Mouse (Mus musculus) regulatory T cell (primary cell): ENCODE measurements around the gene Rnf26.

Experiments used
- in situ Hi-C: fragments of 300-600 bp; cut with MboI, MseI; formaldehyde crosslinking; loops from one replicate; pipeline ENCODE4 v1.15.1; 2025; ENCODE audit warnings: high pct_unique_total_duplicates

The Rnf26 gene

DNA sequence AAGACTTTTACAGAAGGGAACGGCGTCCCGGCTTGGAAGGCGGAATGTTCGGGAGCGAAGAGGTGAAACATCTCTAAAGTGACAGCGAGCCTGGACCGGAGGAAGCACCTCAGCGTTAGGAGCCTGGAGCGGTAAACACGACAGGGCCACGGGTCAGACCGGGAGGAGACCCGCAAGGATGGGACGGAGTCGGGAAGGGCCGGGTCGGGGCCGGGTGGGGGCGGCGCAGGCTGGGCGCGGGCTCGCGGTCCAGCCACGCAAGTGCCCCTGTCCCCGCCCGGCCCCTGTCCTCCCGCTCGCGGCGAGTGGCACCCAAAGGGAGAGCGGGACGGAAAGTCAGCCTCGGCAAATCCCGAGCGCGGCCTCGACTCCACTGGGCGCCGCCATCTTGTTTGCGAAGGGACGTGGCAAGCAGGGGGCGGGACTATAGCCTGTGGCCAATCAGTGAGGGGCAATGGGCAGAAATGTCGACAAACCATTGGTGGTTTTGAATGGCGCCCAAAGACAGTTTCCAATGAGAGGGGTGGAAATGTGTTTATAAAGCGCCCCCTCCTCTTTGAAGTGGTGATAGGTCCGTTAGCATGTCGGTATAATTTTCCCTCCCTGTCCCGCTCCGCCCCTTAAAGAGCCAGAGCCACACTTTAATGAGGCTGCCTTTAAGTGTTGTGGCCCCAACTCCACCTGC lies at the start of gene Rnf26, which contains the start of gene Gm49380:
Rnf26 (minus strand) TSS at position 413 of the 685 bp plus-strand sequence.
Gm49380 (minus strand) TSS at position 396 of the 685 bp plus-strand sequence.
- in situ Hi-C loops: no loop called here

DNA sequence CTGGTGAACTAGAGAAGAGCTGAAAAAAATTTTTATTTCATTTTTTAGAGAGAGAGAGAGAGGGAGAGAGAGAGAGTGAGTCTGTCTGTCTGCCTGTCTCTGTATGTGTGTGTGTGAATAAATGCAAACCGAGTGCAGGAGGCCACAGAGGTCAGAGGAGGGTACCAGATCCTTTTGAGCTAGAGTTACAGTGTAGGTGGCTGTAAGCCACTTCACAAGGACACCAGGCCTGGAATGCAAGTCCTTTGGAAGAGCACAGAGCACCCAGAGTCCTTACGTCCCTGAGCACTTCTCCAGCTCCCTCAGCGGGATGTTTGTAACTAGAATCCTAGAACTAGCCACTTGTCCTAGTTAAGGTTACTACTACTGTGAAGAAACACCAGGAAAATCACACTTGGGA lies 46.6 kb upstream of the Rnf26 start:
- in situ Hi-C loops: loop anchor here (10.0 kb wide), 1 partner anchor 665 kb away; no protein-coding TSS in a partner anchor

DNA sequence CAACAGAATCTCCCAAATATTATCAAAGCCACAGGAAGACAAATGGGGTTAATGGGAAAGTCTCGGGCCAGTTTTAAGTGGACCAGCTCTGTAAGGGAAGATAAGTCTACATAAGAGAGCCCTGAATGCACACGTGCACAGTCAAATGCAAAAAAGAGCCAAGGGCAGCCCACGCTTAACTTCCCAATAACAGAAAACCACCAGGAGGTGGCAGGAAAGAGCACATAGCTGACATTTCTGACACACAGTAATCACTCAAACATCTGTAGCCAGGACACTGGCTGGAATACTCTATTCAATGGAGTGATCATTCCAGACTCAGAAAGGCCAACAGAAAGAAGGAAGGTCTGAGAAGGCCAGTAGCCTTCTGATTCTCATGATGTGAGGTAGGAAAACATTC lies 34.0 kb upstream of the Rnf26 start:
- in situ Hi-C loops: no loop called here

DNA sequence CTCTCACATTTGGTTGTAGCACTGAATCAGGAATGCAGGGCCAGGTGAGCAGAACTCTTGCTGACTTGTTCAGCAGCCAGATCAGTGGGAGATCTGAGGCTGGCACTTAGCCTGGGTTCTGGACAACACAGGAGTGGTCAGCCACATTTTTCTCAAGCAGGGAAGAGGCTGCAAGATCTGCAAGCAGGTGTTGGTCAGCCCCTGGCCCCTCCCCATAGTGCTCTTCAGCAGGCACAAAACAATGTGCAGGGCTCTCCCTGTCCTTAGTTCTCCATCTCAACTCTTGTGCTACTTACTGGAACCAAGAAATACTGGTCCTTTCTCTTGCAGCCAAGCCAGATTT lies 31.4 kb upstream of the Rnf26 start:
- in situ Hi-C loops: no loop called here

DNA sequence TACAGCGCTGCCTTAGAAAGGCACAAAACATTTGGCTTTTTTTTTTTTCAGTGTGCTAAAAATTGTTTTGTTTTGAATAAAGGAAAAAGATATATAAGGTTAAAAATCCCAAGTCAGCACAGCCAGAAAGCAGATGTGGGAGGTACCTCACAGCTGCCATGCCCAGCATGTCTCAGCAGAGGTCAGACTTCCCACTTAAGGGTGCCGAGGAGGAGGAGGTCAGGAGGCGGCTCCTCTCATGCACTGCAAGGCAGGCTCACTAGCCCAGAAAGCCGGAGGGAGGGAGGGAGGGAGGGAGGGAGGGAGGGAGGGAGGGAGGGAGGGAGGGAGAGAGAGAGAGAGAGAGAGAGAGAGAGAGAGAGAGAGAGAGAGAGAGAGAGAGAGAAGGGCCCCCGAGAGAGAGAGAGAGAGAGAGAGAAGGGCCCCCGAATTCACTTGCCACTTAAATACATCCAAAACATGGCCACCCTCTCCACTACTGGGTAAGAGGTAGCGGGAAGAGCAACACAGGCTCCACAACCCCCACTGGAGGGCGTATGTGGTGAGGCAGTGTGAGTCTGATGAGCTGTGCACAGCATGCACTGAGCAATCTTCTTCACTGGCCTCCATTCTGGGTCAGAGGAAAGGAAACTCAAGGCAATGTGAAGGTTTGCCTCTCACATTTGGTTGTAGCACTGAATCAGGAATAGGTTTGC lies 30.9 kb upstream of the Rnf26 start:
- in situ Hi-C loops: no loop called here

DNA sequence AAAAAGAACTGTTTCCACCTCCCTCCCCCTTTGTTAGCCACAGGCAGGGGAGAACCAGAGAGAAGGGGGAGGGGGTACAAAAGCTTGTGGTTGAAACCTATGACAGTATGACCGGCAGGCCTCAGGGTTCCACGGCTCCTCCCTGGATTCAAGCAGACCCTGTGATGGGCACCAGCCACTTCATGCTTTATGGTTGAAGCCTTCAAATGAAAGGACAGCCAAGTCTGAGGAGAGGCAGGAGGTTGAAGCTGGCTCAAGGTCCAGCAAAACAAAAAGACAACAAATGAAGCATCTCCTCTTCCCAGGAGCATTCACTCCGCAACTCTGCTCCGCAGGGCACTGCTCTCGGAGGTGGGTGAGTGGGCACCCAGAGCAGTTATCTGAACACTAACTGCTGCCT lies 30.1 kb upstream of the Rnf26 start:
- in situ Hi-C loops: no loop called here

DNA sequence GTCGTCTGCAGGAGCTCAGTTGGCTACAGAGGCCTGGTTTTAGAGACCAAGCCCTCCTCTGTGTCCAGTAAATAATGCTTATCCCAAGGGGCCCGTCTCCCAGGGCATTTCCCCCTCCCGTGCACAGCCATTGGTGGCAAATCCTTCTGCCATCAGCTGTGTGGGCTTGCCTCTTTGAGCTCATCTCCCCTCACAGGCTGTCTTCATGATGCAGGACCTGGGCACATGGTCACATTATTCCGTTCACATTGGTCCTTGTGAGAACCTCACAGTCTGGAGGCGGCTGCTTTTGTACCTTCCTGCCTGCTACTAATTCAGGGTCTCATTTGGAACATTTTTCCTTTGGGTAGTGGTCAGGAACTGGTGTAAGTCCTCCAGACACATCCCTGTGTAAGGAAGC lies 28.6 kb upstream of the Rnf26 start:
- in situ Hi-C loops: no loop called here

DNA sequence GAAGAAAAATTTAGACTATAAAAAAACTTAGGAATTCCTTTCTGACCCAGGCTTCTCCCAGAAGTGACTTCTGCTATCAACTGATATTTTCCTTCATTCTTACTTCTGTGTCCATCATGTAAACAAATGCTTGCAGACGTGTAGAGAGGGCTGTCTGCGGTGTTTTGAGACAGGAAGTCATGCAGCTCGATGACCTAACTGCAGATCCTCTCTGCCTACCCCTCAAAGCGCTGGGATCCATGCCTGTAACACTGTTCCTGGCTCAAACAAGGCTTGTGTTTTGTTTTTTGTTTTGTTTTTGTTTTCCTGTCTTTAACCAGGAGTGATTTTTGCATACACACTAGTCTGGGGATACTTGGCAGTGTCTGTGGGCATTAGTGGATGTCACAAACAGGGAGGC lies 24.5 kb upstream of the Rnf26 start:
- in situ Hi-C loops: no loop called here

DNA sequence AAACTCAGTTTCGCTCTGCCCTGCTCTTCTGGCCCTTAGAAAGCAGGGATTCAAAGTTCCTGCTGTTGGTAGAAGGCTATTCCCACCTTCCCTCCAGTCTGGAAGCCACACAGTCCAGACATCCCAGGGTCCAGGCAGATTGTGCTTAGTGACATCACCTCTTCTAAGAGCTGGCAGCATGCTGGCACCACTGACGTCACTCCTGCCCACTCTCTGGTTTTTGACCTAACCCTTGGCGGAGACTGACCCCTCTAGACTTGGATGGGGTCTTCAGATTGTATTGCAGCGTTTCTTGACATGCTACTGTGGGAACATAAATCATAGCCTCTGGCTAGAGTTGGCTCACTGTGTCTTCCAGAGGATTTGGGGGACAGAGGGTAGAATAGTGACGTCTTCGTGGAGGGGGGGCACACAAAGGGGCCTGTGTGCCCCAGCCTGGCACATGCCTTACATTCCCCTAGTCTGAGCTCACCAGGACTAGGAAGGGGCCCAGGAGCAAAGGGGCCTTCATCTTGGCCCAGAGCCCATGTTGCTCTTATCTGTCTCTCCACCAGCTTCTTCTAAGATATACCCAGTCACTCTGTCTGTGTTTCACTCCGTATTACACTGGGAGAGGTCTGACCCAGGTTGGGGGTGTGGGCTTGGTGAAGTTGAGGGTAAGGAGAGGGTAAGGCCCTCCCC lies 22.6 kb upstream of the Rnf26 start:
- in situ Hi-C loops: no loop called here

DNA sequence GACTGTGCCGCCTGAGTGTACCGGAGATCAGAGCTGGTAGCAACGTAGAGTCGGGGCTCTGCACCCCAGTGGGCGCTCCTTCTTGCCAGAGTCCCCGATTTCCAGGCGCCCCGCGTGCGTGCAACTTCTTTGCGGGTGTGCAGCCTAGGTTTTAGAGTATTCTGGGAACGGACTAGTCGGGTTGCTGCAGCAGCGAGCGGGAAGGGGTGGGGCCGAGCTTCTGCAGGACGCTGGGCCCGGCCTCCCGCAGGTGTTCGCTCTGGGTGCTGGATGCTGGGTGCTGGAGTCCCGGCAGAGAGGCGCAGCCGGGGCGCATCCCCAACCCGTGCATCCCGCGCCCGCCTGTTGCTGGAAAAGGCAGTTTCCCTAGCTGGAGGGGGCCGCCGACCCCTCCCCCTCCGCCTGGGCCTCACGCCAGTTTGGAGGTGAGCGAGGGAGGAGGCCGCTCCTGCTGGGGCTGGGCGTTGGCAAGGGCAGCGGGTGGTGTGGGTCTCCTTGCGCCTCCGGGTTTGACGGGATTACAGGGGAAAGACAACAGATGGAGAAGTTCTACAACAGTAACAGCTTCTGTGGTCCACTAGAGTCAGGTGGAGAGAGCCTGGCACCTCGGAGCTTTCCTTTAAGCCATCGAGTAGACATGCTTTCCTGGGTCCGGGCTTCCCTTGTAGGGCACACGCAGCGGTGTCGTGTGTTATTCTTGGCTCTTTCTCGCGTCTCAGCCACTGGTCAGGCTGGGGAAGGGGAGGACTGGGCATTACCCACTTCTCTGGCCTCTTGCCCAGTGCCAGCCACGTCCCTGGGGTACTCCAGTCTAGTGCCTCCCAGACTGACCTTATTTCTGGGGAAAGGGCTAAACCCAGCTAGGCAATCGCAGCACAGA lies 21.8 kb upstream of the Rnf26 start:
- in situ Hi-C loops: no loop called here

DNA sequence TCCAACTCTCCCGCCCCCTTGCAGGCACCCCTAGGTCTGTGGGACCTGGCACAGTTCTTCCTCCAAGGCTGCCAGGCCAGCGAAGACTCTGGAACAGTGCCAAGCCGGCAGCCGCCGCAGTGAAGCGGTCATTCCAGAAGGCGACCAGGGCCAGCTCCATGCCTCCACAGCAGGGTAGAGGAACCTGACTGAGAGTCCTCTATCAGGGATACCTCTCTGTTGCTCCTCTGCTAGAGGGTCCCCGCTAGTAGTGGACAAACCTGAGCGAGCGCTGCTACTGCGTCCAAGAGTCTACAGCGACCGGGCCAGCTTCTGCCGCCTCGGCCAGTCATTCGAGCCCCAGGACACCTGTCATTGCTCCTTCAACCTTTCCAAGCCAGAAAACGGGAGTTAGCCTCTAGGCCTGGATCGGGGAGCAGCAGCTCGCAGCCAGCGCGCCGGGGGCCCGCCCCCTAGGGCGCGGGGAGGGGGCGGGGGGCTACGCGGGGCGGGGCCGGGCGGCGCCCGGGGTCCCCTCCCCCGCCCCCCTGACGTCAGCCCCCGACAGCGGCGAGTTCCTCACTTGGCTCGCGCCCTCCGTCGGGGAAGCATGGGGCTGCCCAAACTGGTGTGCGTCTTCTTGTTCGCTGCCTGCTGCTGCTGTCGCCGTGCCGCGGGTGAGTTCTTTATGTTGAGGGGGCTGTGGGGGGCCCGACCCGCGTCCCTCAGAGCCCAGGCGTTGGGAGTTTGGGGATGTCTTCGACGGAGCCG lies 21.0 kb upstream of the Rnf26 start, which contains the start of gene Mcam:
Mcam (plus strand) TSS at position 369 of the 750 bp plus-strand sequence.
- in situ Hi-C loops: no loop called here

DNA sequence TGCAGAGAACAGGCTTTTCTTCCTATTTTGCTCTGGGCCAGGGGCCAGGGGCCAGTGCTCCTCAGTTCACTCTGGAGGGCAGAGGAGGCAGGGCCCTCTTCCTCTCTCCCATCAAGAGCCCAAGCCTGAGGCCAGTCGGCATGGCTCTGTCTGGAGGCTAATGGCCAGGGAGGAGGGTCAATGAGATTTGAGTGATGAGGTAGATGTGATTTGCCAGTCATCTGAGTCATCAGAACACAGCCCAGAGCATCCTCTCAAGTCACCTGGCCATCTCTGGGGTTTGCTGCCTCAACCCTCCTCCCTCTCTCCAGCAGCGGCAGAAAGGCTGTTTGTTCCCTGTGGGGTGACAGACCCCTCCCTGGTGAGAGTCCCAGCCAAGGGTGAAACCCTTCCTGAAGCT lies 20.0 kb upstream of the Rnf26 start:
- in situ Hi-C loops: no loop called here

DNA sequence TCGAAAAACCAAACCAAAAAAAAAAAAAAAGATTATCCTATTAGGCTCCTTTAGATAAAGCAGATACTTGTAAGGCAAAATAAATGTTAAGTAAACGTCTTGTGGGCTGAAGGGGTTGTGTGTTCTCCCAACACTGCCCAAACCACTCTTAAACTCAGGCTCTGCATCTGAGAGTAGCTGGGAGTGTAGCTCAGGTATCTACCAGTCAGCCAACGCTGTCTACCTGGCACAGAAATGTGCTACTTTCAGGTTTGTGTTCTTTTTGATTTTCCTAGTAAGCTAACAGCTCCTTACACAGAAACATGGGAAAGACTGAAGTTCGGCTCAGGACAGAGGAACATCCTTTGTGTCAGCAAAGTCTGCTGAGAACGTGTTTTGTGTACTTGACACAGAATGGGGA lies 18.9 kb upstream of the Rnf26 start:
- in situ Hi-C loops: no loop called here

DNA sequence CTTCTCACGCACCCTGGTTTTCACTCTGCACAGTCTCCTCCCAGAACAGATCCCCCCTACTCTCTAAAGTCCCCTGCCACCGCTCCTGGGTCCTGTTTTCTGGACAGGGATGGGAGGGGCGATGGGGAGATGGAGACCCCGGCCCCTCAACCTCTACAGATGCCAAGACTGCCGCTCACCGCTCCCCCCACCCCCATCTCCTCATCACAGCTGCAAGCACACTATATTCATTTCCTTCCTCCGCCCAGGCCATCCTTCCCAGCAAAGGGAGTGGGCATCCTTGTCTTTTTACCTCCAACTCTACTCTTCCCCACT lies 17.9 kb upstream of the Rnf26 start:
- in situ Hi-C loops: no loop called here

DNA sequence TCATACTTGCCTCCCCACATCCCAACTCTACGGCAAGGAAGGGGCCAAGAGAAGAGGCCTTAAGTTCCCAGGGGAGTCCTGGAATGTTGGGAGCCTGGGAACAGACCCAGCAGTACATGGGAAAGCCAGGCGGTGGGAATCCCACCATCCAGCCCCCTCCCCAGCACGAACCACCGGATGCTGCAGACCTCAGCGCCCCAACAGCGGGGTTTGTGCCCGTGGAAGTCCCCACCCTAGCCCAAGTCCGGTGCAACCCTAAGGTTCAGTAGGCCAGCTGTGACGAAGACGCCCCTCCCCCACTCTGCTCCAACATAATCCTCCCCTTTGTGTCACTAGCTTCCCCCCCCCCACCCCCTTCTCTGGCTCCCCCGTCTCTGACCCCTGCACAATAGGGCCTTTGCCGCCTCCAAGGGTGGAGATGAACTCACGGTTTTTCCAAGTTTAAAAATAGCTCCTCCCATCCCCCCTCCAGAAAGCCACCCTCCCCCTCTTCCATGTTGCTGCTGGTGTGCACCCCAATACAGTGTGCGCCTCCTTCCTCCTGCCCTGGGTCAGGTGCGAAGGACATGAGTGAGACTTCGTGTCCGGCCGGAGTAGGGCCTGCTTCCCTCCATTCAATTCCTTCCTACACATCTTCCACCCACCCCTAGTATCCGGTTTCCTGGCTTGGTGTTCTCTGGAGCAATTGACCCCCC lies 17.4 kb upstream of the Rnf26 start:
- in situ Hi-C loops: no loop called here

DNA sequence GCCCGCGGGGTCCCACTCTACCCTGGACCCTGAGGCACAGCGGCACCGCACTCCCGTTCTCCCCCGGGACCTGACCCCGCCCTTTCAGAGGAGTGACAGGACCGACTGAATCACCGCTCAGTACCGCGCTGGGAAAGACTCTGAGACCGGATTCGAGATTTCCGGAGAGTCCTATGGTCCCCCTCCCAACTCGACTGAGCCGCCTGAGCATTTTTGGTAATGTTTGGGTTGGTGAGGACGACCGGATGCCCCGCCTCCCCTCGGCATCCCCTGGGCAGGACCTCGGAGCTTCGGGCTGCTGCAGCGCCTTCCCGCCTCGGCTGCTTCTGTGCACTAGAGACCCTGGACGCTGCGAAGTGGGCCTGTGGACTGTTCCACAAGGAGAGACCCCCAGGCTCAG lies 16.7 kb upstream of the Rnf26 start:
- in situ Hi-C loops: no loop called here

DNA sequence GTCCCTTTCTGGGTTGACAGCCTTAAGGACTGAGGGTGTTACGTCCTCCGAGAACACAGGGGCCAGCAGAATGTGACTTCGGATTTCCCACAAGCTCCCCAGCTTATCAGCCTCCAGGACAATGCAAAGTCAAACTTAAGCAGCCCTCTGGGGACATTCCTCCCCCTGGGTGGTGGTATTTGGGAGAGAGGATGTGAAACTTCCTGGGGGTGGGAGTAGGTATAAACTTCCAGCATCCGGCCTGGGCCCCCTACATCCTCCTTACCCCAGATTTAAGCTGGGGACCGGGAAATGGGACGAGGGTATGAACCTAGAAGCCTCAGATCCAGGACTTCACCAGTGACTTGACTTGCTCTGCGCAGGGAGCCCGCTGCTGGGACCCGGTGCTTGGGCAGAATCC lies 16.3 kb upstream of the Rnf26 start:
- in situ Hi-C loops: no loop called here

DNA sequence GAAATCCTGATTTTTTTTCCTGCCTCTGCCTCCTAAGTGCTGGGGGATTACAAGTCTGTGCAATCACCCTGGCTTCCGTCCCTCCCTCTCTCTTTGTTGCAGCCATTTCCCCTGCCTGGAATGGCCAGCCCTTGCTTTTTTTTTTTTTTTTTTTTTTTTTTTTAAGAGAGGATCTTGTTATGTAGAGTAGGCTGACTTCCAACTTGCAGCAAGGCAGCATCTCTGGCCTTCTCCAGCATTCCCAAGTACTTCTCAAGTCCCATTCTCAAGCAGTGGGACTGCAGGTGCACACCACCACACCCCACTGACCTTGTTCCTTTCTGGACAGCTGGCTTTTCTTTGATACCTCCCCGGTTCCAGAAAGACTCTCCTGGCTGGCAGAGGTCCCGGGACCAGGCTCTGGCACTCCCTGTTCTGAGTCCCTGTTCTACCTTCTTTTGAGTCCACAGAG lies 14.1 kb upstream of the Rnf26 start:
- in situ Hi-C loops: no loop called here

DNA sequence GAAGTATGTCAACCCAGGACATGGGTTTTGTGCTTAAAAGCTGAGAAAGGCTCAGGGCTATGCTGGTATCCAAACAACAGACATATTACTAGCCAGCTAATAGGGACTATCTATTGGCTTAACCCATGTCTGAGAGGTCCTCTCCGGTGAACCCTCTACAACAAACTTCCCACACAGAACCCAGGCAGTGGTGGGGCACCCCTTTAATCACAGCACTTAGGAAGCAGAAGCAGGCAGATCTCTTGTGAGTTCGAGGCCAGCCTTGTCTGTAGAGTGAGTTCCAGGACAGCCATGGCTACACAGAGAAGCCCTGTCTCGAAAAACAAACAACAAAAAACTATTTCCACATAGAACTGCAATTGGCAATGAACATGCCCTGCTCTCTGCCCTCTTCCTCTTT lies 13.4 kb upstream of the Rnf26 start:
- in situ Hi-C loops: no loop called here

DNA sequence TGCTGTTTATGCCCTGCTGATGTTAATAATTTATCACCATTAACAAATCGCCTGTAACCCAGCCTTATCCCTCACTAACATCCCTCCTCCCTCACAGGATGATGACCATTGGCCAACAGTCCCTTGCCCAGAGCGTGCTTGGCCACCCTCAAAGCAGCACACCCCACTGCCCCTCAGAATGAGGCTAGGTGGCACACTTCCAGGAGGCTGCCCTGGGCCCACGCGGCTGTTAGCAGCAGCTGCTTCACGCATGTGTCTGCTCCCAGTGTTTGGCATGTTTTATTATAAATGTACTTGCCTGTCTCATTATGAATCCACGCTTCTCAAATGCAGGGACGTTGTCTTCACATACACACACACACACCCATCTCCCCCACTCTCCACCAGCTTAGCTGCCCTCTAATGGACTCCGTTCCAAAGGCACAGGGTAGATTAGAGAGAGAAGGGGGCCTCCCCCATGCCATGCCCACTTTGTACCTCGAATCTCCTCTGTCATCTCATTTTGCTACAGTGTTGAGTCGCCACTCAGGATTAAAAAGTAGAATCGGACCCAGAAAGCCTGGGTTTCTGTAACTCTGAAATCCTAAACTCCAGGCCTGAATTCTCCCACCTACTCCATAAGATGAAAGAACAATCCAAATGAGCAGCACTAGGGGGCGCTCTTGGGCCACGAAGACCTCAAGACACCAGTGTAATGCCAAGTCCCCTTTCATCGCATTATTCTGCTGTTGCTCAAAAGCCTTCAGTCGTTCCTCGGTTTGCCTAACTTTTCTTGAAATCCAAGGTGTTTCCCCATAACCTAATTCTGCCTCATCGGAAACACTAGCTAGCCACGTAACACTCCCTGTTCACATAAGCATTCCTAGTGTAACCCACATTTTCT lies 12.5 kb upstream of the Rnf26 start:
- in situ Hi-C loops: no loop called here
